Mouse (Mus musculus) MEL (cell line): Measurements from ENCODE around the gene Dnali1.

Experiments
- TAL1 ChIP-seq: IDR thresholded peaks from 2 replicates; pipeline ENCODE4 v1.6.1; 2012; ENCODE audit warnings: mild to moderate bottlenecking, inconsistent platforms, low read length, moderate library complexity, mixed read lengths
- TCF12 ChIP-seq: IDR thresholded peaks from 2 replicates; pipeline ENCODE4 v1.6.1; 2014; ENCODE audit warnings: low read depth, mild to moderate bottlenecking, inconsistent platforms, low read length, improper control_type of control experiment, moderate library complexity
- ZC3H11A ChIP-seq: IDR thresholded peaks from 2 replicates; pipeline ENCODE4 v1.6.1; 2012; ENCODE audit warnings: low read depth, mild to moderate bottlenecking, inconsistent platforms, low read length, improper control_type of control experiment

DNA sequence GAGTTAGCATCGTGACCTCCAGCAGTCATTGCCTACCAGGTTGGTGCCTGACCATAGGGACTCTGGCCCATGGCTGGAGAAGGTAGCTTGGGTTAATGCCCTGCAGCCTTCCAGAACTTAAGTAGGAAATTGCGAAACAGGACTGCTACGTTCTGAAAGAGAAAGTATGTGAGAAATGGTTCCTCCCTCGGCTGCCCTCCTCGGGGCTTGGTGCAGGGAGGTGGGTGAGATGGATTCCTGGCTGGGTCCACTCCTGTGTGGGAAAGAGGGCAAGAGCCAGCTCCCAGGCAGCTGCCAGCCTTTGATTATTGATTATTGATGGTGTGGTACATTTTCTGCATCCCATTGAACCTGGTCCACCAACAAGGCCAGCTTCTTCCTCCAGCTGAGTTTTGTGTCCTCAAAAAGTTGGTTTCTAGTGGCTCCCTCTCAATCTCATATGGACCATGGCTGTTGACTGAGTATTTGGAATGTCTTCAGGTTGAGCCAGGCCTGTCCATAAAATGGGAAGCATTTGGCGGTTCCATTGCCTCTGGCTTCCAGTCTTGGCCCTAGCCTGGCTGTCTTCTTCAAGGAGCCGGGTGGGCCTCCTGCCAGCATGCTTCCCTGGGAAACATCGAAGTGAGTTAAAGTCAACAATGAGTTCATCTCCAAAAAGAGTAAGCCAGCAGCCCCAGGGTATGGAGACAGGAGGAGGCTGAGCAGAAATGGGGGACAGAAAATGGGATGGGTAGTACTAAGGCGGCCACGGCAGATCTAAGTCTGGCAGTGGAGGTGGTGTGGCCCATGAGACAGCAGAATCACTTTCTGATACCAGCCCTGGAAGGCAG, 49.5 kb downstream of the Dnali1 start, which contains the start of gene Gnl2:
- no peak for TF ChIP-seq TCF12
- TF ChIP-seq TAL1 = no peak
- TF ChIP-seq ZC3H11A = no peak
